In the genomic region with DNA sequence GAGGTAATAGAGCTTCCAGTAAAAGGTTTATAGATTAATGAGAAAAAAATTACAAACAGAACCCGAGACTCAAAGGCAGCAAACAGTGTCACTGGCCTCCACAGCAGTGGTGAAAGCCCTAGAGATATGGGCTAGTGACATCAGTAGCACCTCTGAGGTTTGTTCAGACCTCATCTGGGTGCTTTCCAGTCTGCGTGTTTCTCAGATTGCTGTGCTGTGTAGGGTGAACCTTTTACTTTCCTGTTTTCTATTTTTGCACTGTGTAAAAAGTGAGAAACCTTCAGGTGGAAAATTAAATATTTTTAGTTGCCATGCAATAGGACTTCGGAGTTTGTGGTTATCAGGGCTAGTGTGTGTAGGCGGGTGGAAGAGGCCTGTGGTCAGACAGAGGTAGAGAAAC, we compare ENCODE assay signal across 15 mouse cellular contexts.
"Had no signal": no experiment of that assay in that cellular context is flagged by ENCODE, and none has a peak within 500 bp of the region (broad histone marks: within the 10 kb centered on the region; RNA-seq: fewer than 3 reads in every experiment).

No protein-coding gene starts in this region.

- H3K4me1 ChIP-seq: kidney, embryonic 15.5 days; liver, embryonic 13.5 days; lung, embryonic 15.5 days; neural tube, embryonic 15.5 days had no signal

- H3K27me3 ChIP-seq: kidney, embryonic 15.5 days; limb, embryonic 12.5 days; liver, embryonic 13.5 days; lung, embryonic 15.5 days; neural tube, embryonic 15.5 days had no signal

- H3K36me3 ChIP-seq: kidney, embryonic 15.5 days; limb, embryonic 12.5 days; liver, embryonic 13.5 days; lung, embryonic 15.5 days; neural tube, embryonic 15.5 days had no signal

- H3K27ac ChIP-seq: kidney, embryonic 15.5 days; limb, embryonic 12.5 days; liver, embryonic 13.5 days; lung, embryonic 15.5 days; neural tube, embryonic 15.5 days; stomach, postnatal 0 days had no signal

- H3K9me3 ChIP-seq: liver, embryonic 13.5 days; lung, embryonic 15.5 days had no signal

- ATAC-seq: liver, postnatal 0 days had no signal

- H3K4me2 ChIP-seq: kidney, embryonic 15.5 days; limb, embryonic 12.5 days; liver, embryonic 13.5 days; lung, embryonic 15.5 days; neural tube, embryonic 15.5 days had no signal

- DNase-seq: kidney, adult 11 months; kidney, postnatal 25 days; layer of hippocampus, postnatal 36 days; liver; liver, embryonic 13.5 days; liver, postnatal 0 days; midbrain, embryonic 14.5 days; right cerebral cortex, postnatal 4 days; spleen, adult 18-20 months; thymus, postnatal 4 days had no signal

- H3K4me3 ChIP-seq: kidney, embryonic 15.5 days; limb, embryonic 12.5 days; liver, embryonic 13.5 days; lung, embryonic 15.5 days; neural tube, embryonic 15.5 days had no signal

- H3K9ac ChIP-seq: kidney, embryonic 15.5 days; limb, embryonic 12.5 days; liver, embryonic 13.5 days; liver, postnatal 0 days; lung, embryonic 15.5 days; neural tube, embryonic 15.5 days had no signal
